ENCODE assay signal across 18 mouse cellular contexts in the genomic region with DNA sequence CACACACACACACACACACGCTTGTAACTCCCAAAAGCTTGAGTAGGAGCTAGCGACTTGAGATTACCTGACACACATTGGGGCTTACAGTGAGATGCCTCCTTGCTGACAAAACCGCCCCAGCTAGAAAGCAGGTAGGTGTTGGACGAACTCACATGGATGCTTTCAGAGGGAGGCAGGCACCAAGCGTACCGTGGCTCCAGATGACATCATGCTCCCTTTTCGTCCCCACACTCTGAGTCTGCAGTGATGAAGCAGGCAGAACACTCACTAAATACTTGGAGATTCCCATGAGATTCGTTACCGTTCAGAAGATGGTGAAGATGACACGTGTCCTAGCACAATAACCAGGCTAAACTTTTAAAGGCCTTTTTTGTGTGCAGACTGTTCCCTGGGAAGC.
DNase-seq lines count a peak whose midpoint lies in the region; ATAC-seq lines count a peak whose summit lies in the region.
"Had no signal": no experiment of that assay in that cellular context is flagged by ENCODE, and none has a peak within 500 bp of the region (broad histone marks: within the 10 kb centered on the region; RNA-seq: fewer than 3 reads in every experiment).

No protein-coding gene starts in this region.

- DNase-seq in frontal cortex, postnatal 14 days (ENCODE audit: low spot score in 2 of 2): no peak
- peak; percentile 52 for DNase-seq in brain, adult 2 months (ENCODE audit: low read depth, low spot score)
- DNase-seq: adrenal gland, adult 2 months; adrenal gland, adult 8-10 months; adrenal gland, postnatal 10 days; adrenal gland, postnatal 14 days; adrenal gland, postnatal 25 days; adrenal gland, postnatal 36 days; B cell, adult 2 months; cerebellum, adult 11 months; cerebellum, adult 11-12 months; cerebellum, adult 18-20 months; cerebellum, adult 2 months had no signal

- ATAC-seq in frontal cortex, adult (ENCODE audit: low TSS enrichment): peak; percentile 81
- no peak for ATAC-seq in granulocyte monocyte progenitor cell, adult 5-6 weeks (replicated peaks; ENCODE audit: poor library complexity, severe bottlenecking)
- ATAC-seq: activated CD4-positive, CD25-positive, alpha-beta regulatory T cell, adult 4 months; CD4-positive, CD25-positive, alpha-beta regulatory T cell, adult 4 months; Patski had no signal
